Mouse (Mus musculus) left cerebral cortex, adult 2 months (tissue): ENCODE measurements around the gene Mrps33. TPM values are rescaled to one million over a fixed set of nuclear protein-coding genes. Genes with fewer than 3 reads are reported as not detected.

Experiments used
- DNase-seq, 2 experiments: peaks; one replicate each; pipeline ENCODE4 v3.0.0; 2021 to 2022; ENCODE audit warnings: low spot score in 2 of 2, mixed read lengths in 1 of 2; ENCODE audit errors: extremely low spot score in 1 of 2
- H3K27ac ChIP-seq: fragments of 200-600 bp; 2 replicates; pipeline ENCODE4 v1.8.1; 2022
- H3K4me3 ChIP-seq: fragments of 200-600 bp; 2 replicates; pipeline ENCODE4 v1.8.1; 2022
- CTCF ChIP-seq: fragments of 200-600 bp; IDR thresholded peaks from 2 replicates; pipeline ENCODE4 v1.8.1; 2022; ENCODE audit warnings: antibody characterized with exemption, mild to moderate bottlenecking, moderate library complexity
- intact Hi-C: fragments of 180-260 bp; cut with DNase I; formaldehyde crosslinking; loops from one replicate; pipeline ENCODE4 v1.15.1; 2025
- total RNA-seq, 2 experiments: library from RNA; stranded (reverse); gene quantifications; 2 replicates each; pipeline ENCODE4 v1.2.3; 2021

Mrps33 gene
- total RNA-seq, 2 experiments from 2014 or later: 91.5 to 104 TPM

- Histone ChIP-seq H3K27ac (no peak overlapping the region), H3K4me3 (no peak overlapping the region)
- TF ChIP-seq CTCF: no peak
- no peak for DNase-seq
- intact Hi-C loops: no loop called here
Measured at GRCm38 (mm10) chr6:39757229-39757628, 53.6 kb downstream of the Mrps33 start.

Other genes starting within 250 kb of the Mrps33 start
- gene Adck2, start 237.1 kb downstream of the Mrps33 start, total RNA-seq: 10 to 100 TPM; 26.6 to 29.1 TPM
- under 1 TPM in 1 of 2 experiments, not detected in 1; 0.79 TPM for gene Gm42420, start 225.2 kb downstream of the Mrps33 start, total RNA-seq
- gene Ndufb2, start 218.4 kb downstream of the Mrps33 start, total RNA-seq: 100 to 1,000 TPM; 162 to 183 TPM
- gene Braf, start 85.5 kb downstream of the Mrps33 start, total RNA-seq: 100 to 1,000 TPM; 119 to 123 TPM
- gene Tmem178b, start 62.3 kb upstream of the Mrps33 start, total RNA-seq: 100 to 1,000 TPM; 249 to 268 TPM